Mouse (Mus musculus): ENCODE results near the gene Cops9. TPM values are rescaled to one million over a fixed set of nuclear protein-coding genes. Genes with fewer than 3 reads are reported as not detected.

The Cops9 gene
- polyA plus RNA-seq, 1 experiment from 2014 or later: 566 TPM

- H3K4me1 ChIP-seq (ENCODE audit: control insufficient read depth in 2 of 2, insufficient read depth in 2 of 2, low read length in 2 of 2): peaks cover 0 to 12% of the 10 kb centered on the region in 2 experiments; a peak in 2 of 4 replicates
Observed at GRCm38 (mm10) chr1:92646601-92647000, 4.8 kb upstream of the Cops9 start.

DNA sequence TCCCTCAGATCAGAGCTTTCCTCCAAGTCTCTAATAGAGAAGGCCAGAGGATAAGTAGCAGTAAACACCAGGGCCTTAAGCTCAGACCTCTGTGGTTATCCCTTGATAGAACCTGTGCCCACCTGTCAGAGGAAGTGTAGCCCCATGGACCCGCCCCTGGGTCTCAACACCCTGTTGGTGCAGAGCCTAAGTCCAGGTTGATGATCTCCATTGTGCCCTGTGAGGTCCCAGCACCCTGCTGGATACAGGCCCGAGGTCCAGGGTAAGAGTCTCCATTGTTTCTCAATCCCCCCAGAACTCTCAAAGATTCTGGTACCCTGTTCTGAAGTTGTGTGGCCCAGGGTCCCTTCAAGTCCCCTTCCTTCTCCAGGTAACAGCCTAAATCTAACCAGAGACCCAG is 4.3 kb upstream of the Cops9 start:
- no peak overlapping the region for H3K4me2 ChIP-seq (ENCODE audit: low read length)
- ATAC-seq (ENCODE audit: insufficient number of reproducible peaks, insufficient read depth, low FRiP score, low read depth): no peak
- peaks cover 0 to 13% of the 10 kb centered on the region in 2 experiments; a peak in 3 of 4 replicates for H3K4me1 ChIP-seq (ENCODE audit: control insufficient read depth in 2 of 2, insufficient read depth in 2 of 2, low read length in 2 of 2)
- H3K9ac ChIP-seq (ENCODE audit: low read length): no peak overlapping the region
- no peaks in the 10 kb centered on the region for H3K36me3 ChIP-seq (ENCODE audit: control insufficient read depth, insufficient read depth, low read length)
- H3K27ac ChIP-seq (replicated peaks in 1 of 2; ENCODE audit: control insufficient read depth in 1 of 2, insufficient read depth in 1 of 2, low read depth in 2 of 2, low read length in 2 of 2): no peak overlapping the region
- H3K27me3 ChIP-seq (ENCODE audit: control insufficient read depth, insufficient read depth, low read length): 0 out of 2 replicates have a peak, but pooled peaks cover 8% of the 10 kb centered on the region
- no peaks in the 10 kb centered on the region for H3K9me3 ChIP-seq (ENCODE audit: control insufficient read depth, low read length)
- WGBS: 56% methylated on average over 2 of the region's 2 CpGs
- no peak overlapping the region for H3K4me3 ChIP-seq (ENCODE audit: control insufficient read depth in 1 of 2, insufficient read depth in 1 of 2, low read depth in 1 of 2, low read length in 2 of 2)

More at GRCm38 (mm10) chr1:92646601-92647000, 4.8 kb upstream of the Cops9 start:
- Histone ChIP-seq H3K27me3 (ENCODE audit: control insufficient read depth, insufficient read depth, low read length) (0 out of 2 replicates have a peak, but pooled peaks cover 10% of the 10 kb centered on the region), H3K9me3 (ENCODE audit: control insufficient read depth, low read length) (no peaks in the 10 kb centered on the region), H3K36me3 (ENCODE audit: control insufficient read depth, insufficient read depth, low read length) (no peaks in the 10 kb centered on the region), H3K4me3 (ENCODE audit: control insufficient read depth in 1 of 2, insufficient read depth in 1 of 2, low read depth in 1 of 2, low read length in 2 of 2) (no peak overlapping the region), H3K4me2 (ENCODE audit: low read length) (no peak overlapping the region), H3K9ac (ENCODE audit: low read length) (no peak overlapping the region), H3K27ac (replicated peaks in 1 of 2; ENCODE audit: control insufficient read depth in 1 of 2, insufficient read depth in 1 of 2, low read depth in 2 of 2, low read length in 2 of 2) (no peak overlapping the region)
- WGBS: 74% methylated on average over 7 of the region's 7 CpGs
- no peak for ATAC-seq (ENCODE audit: insufficient number of reproducible peaks, insufficient read depth, low FRiP score, low read depth)

DNA sequence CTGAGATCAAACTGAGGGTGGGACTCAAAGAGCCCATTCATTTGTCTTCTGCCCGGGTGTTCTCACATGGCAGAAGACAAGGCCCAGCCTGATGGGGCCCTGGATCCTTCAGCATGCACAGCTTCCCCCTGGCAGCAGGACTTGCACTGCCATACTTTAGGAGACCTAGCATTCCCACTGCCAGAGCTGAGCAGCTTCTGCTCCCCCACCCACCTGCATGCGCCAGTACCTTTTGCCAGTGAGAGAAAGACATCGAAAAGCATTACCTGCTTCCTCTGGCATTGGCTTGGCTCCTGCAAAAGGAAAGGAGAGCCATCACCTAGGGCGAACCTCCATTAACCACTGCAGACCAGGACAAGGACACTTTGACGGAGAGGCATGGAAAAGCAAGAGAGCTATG is 3.1 kb upstream of the Cops9 start:
- ATAC-seq (ENCODE audit: insufficient number of reproducible peaks, insufficient read depth, low FRiP score, low read depth): no peak
- WGBS: 65% methylated on average over 5 of the region's 5 CpGs
- no peak overlapping the region for H3K9ac ChIP-seq (ENCODE audit: low read length)

GRCm38 (mm10) chr1:92643691-92644090 is 1.9 kb upstream of the Cops9 start:
- Histone ChIP-seq H3K9me3 (ENCODE audit: control insufficient read depth, low read length) (no peaks in the 10 kb centered on the region), H3K9ac (ENCODE audit: low read length) (no peak overlapping the region), H3K4me3 (ENCODE audit: control insufficient read depth in 1 of 2, insufficient read depth in 1 of 2, low read depth in 1 of 2, low read length in 2 of 2) (no peak overlapping the region), H3K27ac (replicated peaks in 1 of 2; ENCODE audit: control insufficient read depth in 1 of 2, insufficient read depth in 1 of 2, low read depth in 2 of 2, low read length in 2 of 2) (no peak overlapping the region), H3K27me3 (ENCODE audit: control insufficient read depth, insufficient read depth, low read length) (0 out of 2 replicates have a peak, but pooled peaks cover 6% of the 10 kb centered on the region), H3K4me2 (ENCODE audit: low read length) (no peak overlapping the region), H3K4me1 (ENCODE audit: control insufficient read depth in 2 of 2, insufficient read depth in 2 of 2, low read length in 2 of 2) (peaks cover 4 to 22% of the 10 kb centered on the region in 2 experiments; a peak in 3 of 4 replicates), H3K36me3 (ENCODE audit: control insufficient read depth, insufficient read depth, low read length) (peaks cover 11% of the 10 kb centered on the region)
- no peak for ATAC-seq (ENCODE audit: insufficient number of reproducible peaks, insufficient read depth, low FRiP score, low read depth)
- WGBS: 55% methylated on average over 4 of the region's 4 CpGs

More for the DNA sequence above, 3.1 kb upstream of the Cops9 start:
- no peaks in the 10 kb centered on the region for H3K9me3 ChIP-seq (ENCODE audit: control insufficient read depth, low read length)
- peaks cover 4 to 22% of the 10 kb centered on the region in 2 experiments; a peak in 3 of 4 replicates for H3K4me1 ChIP-seq (ENCODE audit: control insufficient read depth in 2 of 2, insufficient read depth in 2 of 2, low read length in 2 of 2)
- 0 out of 2 replicates have a peak, but pooled peaks cover 6% of the 10 kb centered on the region for H3K27me3 ChIP-seq (ENCODE audit: control insufficient read depth, insufficient read depth, low read length)
- H3K4me2 ChIP-seq (ENCODE audit: low read length): no peak overlapping the region
- no peaks in the 10 kb centered on the region for H3K36me3 ChIP-seq (ENCODE audit: control insufficient read depth, insufficient read depth, low read length)
- H3K4me3 ChIP-seq (ENCODE audit: control insufficient read depth in 1 of 2, insufficient read depth in 1 of 2, low read depth in 1 of 2, low read length in 2 of 2): no peak overlapping the region
- H3K27ac ChIP-seq (replicated peaks in 1 of 2; ENCODE audit: control insufficient read depth in 1 of 2, insufficient read depth in 1 of 2, low read depth in 2 of 2, low read length in 2 of 2): no peak overlapping the region

- 74% methylated on average over 6 of the region's 6 CpGs for WGBS
- Histone ChIP-seq H3K4me2 (ENCODE audit: low read length) (peak overlapping the region; percentile 86), H3K27me3 (ENCODE audit: control insufficient read depth, insufficient read depth, low read length) (no peaks in the 10 kb centered on the region), H3K27ac (replicated peaks in 1 of 2; ENCODE audit: control insufficient read depth in 1 of 2, insufficient read depth in 1 of 2, low read depth in 2 of 2, low read length in 2 of 2) (no peak overlapping the region), H3K4me1 (ENCODE audit: control insufficient read depth in 2 of 2, insufficient read depth in 2 of 2, low read length in 2 of 2) (peaks cover 4 to 17% of the 10 kb centered on the region in 2 experiments; a peak in 3 of 4 replicates), H3K9me3 (ENCODE audit: control insufficient read depth, low read length) (no peaks in the 10 kb centered on the region), H3K4me3 (ENCODE audit: control insufficient read depth in 1 of 2, insufficient read depth in 1 of 2, low read depth in 1 of 2, low read length in 2 of 2) (no peak overlapping the region), H3K36me3 (ENCODE audit: control insufficient read depth, insufficient read depth, low read length) (peaks cover 42% of the 10 kb centered on the region), H3K9ac (ENCODE audit: low read length) (peak overlapping the region; percentile 4; the same call in 1 of the 2 replicates)
- no peak for ATAC-seq (ENCODE audit: insufficient number of reproducible peaks, insufficient read depth, low FRiP score, low read depth)
Observed at GRCm38 (mm10) chr1:92640393-92640792, 1.4 kb downstream of the Cops9 start.

DNA sequence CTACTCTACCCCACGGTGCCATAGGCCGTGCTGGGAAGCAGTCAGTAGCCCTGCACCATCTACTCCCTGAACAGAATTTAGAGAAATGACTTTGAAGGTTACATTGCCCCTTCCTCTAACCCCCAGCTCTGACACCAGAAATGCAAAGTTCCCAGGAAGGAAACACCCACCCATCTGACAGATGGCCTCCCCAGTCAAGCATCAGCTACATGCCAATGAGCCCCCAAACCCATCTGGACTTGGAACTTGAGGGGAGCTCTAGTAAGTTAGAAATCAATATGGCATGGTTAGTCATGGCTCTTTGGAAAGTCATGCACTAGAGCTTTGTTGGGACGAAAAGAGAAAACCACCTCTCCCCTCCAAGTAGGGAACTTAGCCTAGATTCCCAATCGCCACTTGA is 3.0 kb downstream of the Cops9 start:
- H3K4me3 ChIP-seq (ENCODE audit: control insufficient read depth in 1 of 2, insufficient read depth in 1 of 2, low read depth in 1 of 2, low read length in 2 of 2): no peak overlapping the region
- H3K27me3 ChIP-seq (ENCODE audit: control insufficient read depth, insufficient read depth, low read length): no peaks in the 10 kb centered on the region
- H3K9me3 ChIP-seq (ENCODE audit: control insufficient read depth, low read length): no peaks in the 10 kb centered on the region
- H3K4me2 ChIP-seq (ENCODE audit: low read length): no peak overlapping the region
- peaks cover 4 to 17% of the 10 kb centered on the region in 2 experiments; a peak in 3 of 4 replicates for H3K4me1 ChIP-seq (ENCODE audit: control insufficient read depth in 2 of 2, insufficient read depth in 2 of 2, low read length in 2 of 2)
- WGBS: 97% methylated on average over 4 of the region's 4 CpGs
- H3K36me3 ChIP-seq (ENCODE audit: control insufficient read depth, insufficient read depth, low read length): peaks cover 42% of the 10 kb centered on the region
- no peak overlapping the region for H3K9ac ChIP-seq (ENCODE audit: low read length)
- H3K27ac ChIP-seq (replicated peaks in 1 of 2; ENCODE audit: control insufficient read depth in 1 of 2, insufficient read depth in 1 of 2, low read depth in 2 of 2, low read length in 2 of 2): no peak overlapping the region
- no peak for ATAC-seq (ENCODE audit: insufficient number of reproducible peaks, insufficient read depth, low FRiP score, low read depth)

DNA sequence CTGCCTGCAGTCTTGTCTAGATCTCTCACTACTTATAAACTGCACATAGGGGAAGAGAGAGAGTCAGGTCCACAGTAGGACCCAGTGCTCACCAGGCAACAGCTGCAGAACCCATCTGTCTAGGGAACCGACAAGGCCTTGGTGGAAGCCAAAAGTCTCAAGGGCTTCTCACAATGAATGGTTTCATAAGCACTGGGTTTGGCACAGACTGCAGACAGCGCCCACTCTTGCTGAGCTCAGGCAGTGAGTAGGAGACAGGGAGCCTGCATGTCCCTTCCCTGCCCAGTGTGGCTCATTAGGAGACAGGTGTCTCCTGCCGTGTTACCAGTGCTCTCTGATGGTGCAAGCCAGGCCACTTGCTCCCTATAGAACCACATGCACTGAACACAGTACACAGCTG is 3.6 kb downstream of the Cops9 start:
- H3K36me3 ChIP-seq (ENCODE audit: control insufficient read depth, insufficient read depth, low read length): peaks cover 42% of the 10 kb centered on the region
- H3K4me1 ChIP-seq (ENCODE audit: control insufficient read depth in 2 of 2, insufficient read depth in 2 of 2, low read length in 2 of 2): peaks cover 4 to 17% of the 10 kb centered on the region in 2 experiments; a peak in 3 of 4 replicates
- no peak for ATAC-seq (ENCODE audit: insufficient number of reproducible peaks, insufficient read depth, low FRiP score, low read depth)
- H3K27me3 ChIP-seq (ENCODE audit: control insufficient read depth, insufficient read depth, low read length): no peaks in the 10 kb centered on the region
- no peaks in the 10 kb centered on the region for H3K9me3 ChIP-seq (ENCODE audit: control insufficient read depth, low read length)
- no peak overlapping the region for H3K27ac ChIP-seq (replicated peaks in 1 of 2; ENCODE audit: control insufficient read depth in 1 of 2, insufficient read depth in 1 of 2, low read depth in 2 of 2, low read length in 2 of 2)
- H3K4me3 ChIP-seq (ENCODE audit: control insufficient read depth in 1 of 2, insufficient read depth in 1 of 2, low read depth in 1 of 2, low read length in 2 of 2): no peak overlapping the region
- WGBS: 89% methylated on average over 3 of the region's 3 CpGs
- H3K9ac ChIP-seq (ENCODE audit: low read length): no peak overlapping the region
- no peak overlapping the region for H3K4me2 ChIP-seq (ENCODE audit: low read length)
